Mouse (Mus musculus) CH12.LX (cell line): ENCODE measurements around the gene Iqcf5. TPM values are rescaled to one million over a fixed set of nuclear protein-coding genes. Genes with fewer than 3 reads are reported as not detected.

Experiments
- DNase-seq: peaks from one replicate; pipeline ENCODE4 v3.0.0-alpha.2; 2013; ENCODE audit errors: extremely low read depth
- H3K27ac ChIP-seq: 2 replicates; pipeline ENCODE4 v1.5.1; 2012; ENCODE audit warnings: low read depth, mild to moderate bottlenecking, control low read depth, moderate library complexity; ENCODE audit not compliant: insufficient read depth
- H3K27me3 ChIP-seq: replicated peaks from 2 replicates; pipeline ENCODE3; 2012; ENCODE audit warnings: inconsistent platforms
- H3K36me3 ChIP-seq, 2 experiments: replicated peaks in 1 of 2; 2 replicates each; pipeline versions ENCODE3 to v1.6.1; 2012; ENCODE audit warnings: inconsistent platforms in 1 of 2, low read length in 1 of 2, mild to moderate bottlenecking in 1 of 2, mixed read lengths in 1 of 2, moderate library complexity in 1 of 2; ENCODE audit not compliant: control insufficient read depth in 1 of 2, insufficient read depth in 1 of 2
- H3K4me1 ChIP-seq, 2 experiments: 2 replicates each; pipeline ENCODE4 v1.6.1; 2012; ENCODE audit warnings: inconsistent platforms in 1 of 2, moderate library complexity in 1 of 2; ENCODE audit not compliant: insufficient read depth in 2 of 2, control insufficient read depth in 1 of 2
- H3K4me2 ChIP-seq: 2 replicates; pipeline ENCODE4 v1.6.1; 2012; ENCODE audit warnings: low read depth, mild to moderate bottlenecking, control low read depth; ENCODE audit not compliant: poor library complexity, insufficient read depth, severe bottlenecking
- H3K4me3 ChIP-seq, 3 experiments: fragments of 150-350 bp in 1 of 3; sonication (generic) in 1 of 3; replicated peaks in 1 of 3; 2 replicates each; pipeline versions ENCODE3 to v1.5.1; 2011 to 2012; ENCODE audit warnings: low read depth in 2 of 3, low read length in 2 of 3, mild to moderate bottlenecking in 2 of 3, moderate library complexity in 2 of 3, control low read depth in 1 of 3, improper control_type of control experiment in 1 of 3, inconsistent platforms in 1 of 3, mixed read lengths in 1 of 3; ENCODE audit not compliant: poor library complexity in 1 of 3
- H3K79me2 ChIP-seq: replicated peaks from 2 replicates; pipeline ENCODE4 v1.6.1; 2012; ENCODE audit warnings: mild to moderate bottlenecking, moderate library complexity; ENCODE audit not compliant: control insufficient read depth, poor library complexity, insufficient read depth, severe bottlenecking; ENCODE audit errors: extremely low read depth
- H3K9ac ChIP-seq: 2 replicates; pipeline ENCODE4 v1.6.1; 2012; ENCODE audit warnings: low read depth, mild to moderate bottlenecking, control low read depth, moderate library complexity; ENCODE audit not compliant: insufficient read depth
- H3K9me3 ChIP-seq: replicated peaks from 2 replicates; pipeline ENCODE3; 2012; ENCODE audit warnings: low read length, inconsistent platforms, mixed read lengths
- BHLHE40 ChIP-seq: IDR thresholded peaks from 2 replicates; pipeline ENCODE4 v1.6.1; 2011; ENCODE audit warnings: mild to moderate bottlenecking, low read depth, low read length, improper control_type of control experiment
- CHD2 ChIP-seq: IDR thresholded peaks from 2 replicates; pipeline ENCODE4 v1.6.1; 2011; ENCODE audit warnings: low read length, improper control_type of control experiment
- MAFK ChIP-seq: IDR thresholded peaks from 2 replicates; pipeline ENCODE4 v1.6.1; 2011; ENCODE audit warnings: low read length, improper control_type of control experiment; ENCODE audit not compliant: insufficient replicate concordance
- MAZ ChIP-seq: IDR thresholded peaks from 2 replicates; pipeline ENCODE4 v1.6.1; 2012; ENCODE audit warnings: low read depth, mild to moderate bottlenecking, inconsistent platforms, low read length, improper control_type of control experiment, moderate library complexity
- MYC ChIP-seq: IDR thresholded peaks from 2 replicates; pipeline ENCODE4 v1.6.1; 2011; ENCODE audit warnings: low read depth, mild to moderate bottlenecking, improper control_type of control experiment, low read length
- RAD21 ChIP-seq: IDR thresholded peaks from 2 replicates; pipeline ENCODE4 v1.6.1; 2011; ENCODE audit warnings: low read depth, mild to moderate bottlenecking, low read length, improper control_type of control experiment, moderate library complexity
- RCOR1 ChIP-seq: conservative IDR thresholded peaks from 2 replicates; pipeline ENCODE4 v1.6.1; 2012; ENCODE audit warnings: low read depth, mild to moderate bottlenecking, inconsistent platforms, low read length, improper control_type of control experiment
- SMC3 ChIP-seq: IDR thresholded peaks from 2 replicates; pipeline ENCODE4 v1.6.1; 2011; ENCODE audit warnings: low read depth, low read length, improper control_type of control experiment
- TBP ChIP-seq: conservative IDR thresholded peaks from 2 replicates; pipeline ENCODE4 v1.6.1; 2011; ENCODE audit warnings: low read depth, low read length, improper control_type of control experiment
- TCF12 ChIP-seq: IDR thresholded peaks from 2 replicates; pipeline ENCODE4 v1.6.1; 2014; ENCODE audit warnings: low read depth, mild to moderate bottlenecking, inconsistent platforms, low read length, improper control_type of control experiment
- UBTF ChIP-seq: IDR thresholded peaks from 2 replicates; pipeline ENCODE4 v1.6.1; 2012; ENCODE audit warnings: low read depth, mild to moderate bottlenecking, inconsistent platforms, low read length, improper control_type of control experiment, moderate library complexity
- USF1 ChIP-seq: IDR thresholded peaks from 2 replicates; pipeline ENCODE4 v1.6.1; 2014; ENCODE audit warnings: low read depth, mild to moderate bottlenecking, inconsistent platforms, low read length, improper control_type of control experiment
- ZKSCAN1 ChIP-seq: IDR thresholded peaks from 2 replicates; pipeline ENCODE4 v1.6.1; 2012; ENCODE audit warnings: low read depth, inconsistent platforms, low read length, improper control_type of control experiment, borderline replicate concordance
- ZNF384 ChIP-seq: IDR thresholded peaks from 2 replicates; pipeline ENCODE4 v1.6.1; 2012; ENCODE audit warnings: low read depth, low read length, improper control_type of control experiment, inconsistent platforms
- dilution Hi-C: fragments of 300-500 bp; cut with MboI; formaldehyde crosslinking; loops from 2 replicates; pipeline ENCODE4 v1.14.3; 2020; ENCODE audit warnings: low sequenced_read_pairs; ENCODE audit not compliant: extremely low pct_unique_long_range_greater_than_20kb, extremely low pct_ligation_motif_present
- in situ Hi-C: fragments of 300-500 bp; cut with MboI; formaldehyde crosslinking; loops from 3 replicates; pipeline ENCODE4 v1.14.3; 2019; ENCODE audit warnings: low sequenced_read_pairs, low pct_ligation_motif_present, low pct_unique_long_range_greater_than_20kb, mixed read lengths
- polyA plus RNA-seq: library from polyadenylated mRNA; unstranded; fragments of >175 nt; gene quantifications from 2 replicates; pipeline ENCODE4 v1.2.1, GENCODE M21; 2012; ENCODE audit warnings: low read depth; ENCODE audit not compliant: insufficient read length
- total RNA-seq, 2 experiments: library from RNA; depleted of rRNA; stranded (reverse); fragments of 300-350 nt in 1 of 2; fragments of >200 nt in 1 of 2; gene quantifications; 2 replicates each; pipeline ENCODE4 v1.2.3; 2012 to 2014

Gene Iqcf5
- total and polyA plus RNA-seq, 3 experiments = 0.72 to 1.8 (median 0.77) TPM

- H3K4me2 ChIP-seq = no peak overlapping the region
- no peak overlapping the region for H3K27ac ChIP-seq
- in situ Hi-C loops = no loop called here
- DNase-seq = no peak
- H3K9me3 ChIP-seq = no peaks in the 10 kb centered on the region
- TF ChIP-seq TCF12 (no peak), USF1 (no peak)
- no peak overlapping the region for H3K4me3 ChIP-seq
- peaks cover 11% of the 10 kb centered on the region for H3K27me3 ChIP-seq
- H3K9ac ChIP-seq = no peak overlapping the region
- no peaks in the 10 kb centered on the region for H3K79me2 ChIP-seq
- peaks cover 8 to 26% of the 10 kb centered on the region in 2 experiments for H3K4me1 ChIP-seq
- dilution Hi-C loops = no loop called here
- H3K36me3 ChIP-seq = no peaks in the 10 kb centered on the region
Observed at GRCm38 (mm10) chr9:106562291-106562690, 47.9 kb downstream of the Iqcf5 start.

GRCm38 (mm10) chr9:106564025-106564424, 49.7 kb downstream of the Iqcf5 start:
- no peak for DNase-seq
- dilution Hi-C loops = no loop called here
- no peaks in the 10 kb centered on the region for H3K79me2 ChIP-seq
- in situ Hi-C loops = no loop called here
- no peak overlapping the region for H3K27ac ChIP-seq
- no peaks in the 10 kb centered on the region for H3K9me3 ChIP-seq
- no peak overlapping the region for H3K4me2 ChIP-seq
- peaks cover 8 to 30% of the 10 kb centered on the region in 2 experiments for H3K4me1 ChIP-seq
- TF ChIP-seq CHD2 = no peak
- TF ChIP-seq BHLHE40 = no peak
- no peak for TF ChIP-seq USF1
- TF ChIP-seq ZKSCAN1 = no peak
- TF ChIP-seq TBP = no peak
- no peak for TF ChIP-seq RAD21
- no peak for TF ChIP-seq MAFK
- TF ChIP-seq ZNF384 = no peak
- TF ChIP-seq MAZ = no peak
- TF ChIP-seq UBTF = no peak
- no peak for TF ChIP-seq SMC3
- no peak for TF ChIP-seq MYC
- no peak for TF ChIP-seq RCOR1
- no peak overlapping the region for H3K4me3 ChIP-seq
- H3K27me3 ChIP-seq = peaks cover 17% of the 10 kb centered on the region
- H3K9ac ChIP-seq = no peak overlapping the region
- no peaks in the 10 kb centered on the region for H3K36me3 ChIP-seq

Other genes starting within 250 kb of the Iqcf5 start
- gene Poc1a, start 233.5 kb upstream of the Iqcf5 start, total RNA-seq (2012; rRNA removed) = 42.7 and 46.7 TPM in 2 replicates
- 24.2 and 24.5 TPM in 2 replicates for gene Poc1a, start 233.5 kb upstream of the Iqcf5 start, total RNA-seq (2014; rRNA removed)
- 31.9 and 39.8 TPM in 2 replicates for gene Poc1a, start 233.5 kb upstream of the Iqcf5 start, polyA plus RNA-seq
- gene Dusp7, start 145.9 kb upstream of the Iqcf5 start, total RNA-seq (2012; rRNA removed) = 8.0 and 10.0 TPM in 2 replicates
- gene Dusp7, start 145.9 kb upstream of the Iqcf5 start, total RNA-seq (2014; rRNA removed) = 4.9 and 6.2 TPM in 2 replicates
- 8.2 and 11.4 TPM in 2 replicates for gene Dusp7, start 145.9 kb upstream of the Iqcf5 start, polyA plus RNA-seq
- gene Rpl29, start 85.1 kb upstream of the Iqcf5 start, total RNA-seq (2012; rRNA removed) = 1,844 and 1,867 TPM in 2 replicates
- gene Rpl29, start 85.1 kb upstream of the Iqcf5 start, total RNA-seq (2014; rRNA removed) = 1,058 and 1,082 TPM in 2 replicates
- gene Rpl29, start 85.1 kb upstream of the Iqcf5 start, polyA plus RNA-seq = 1,042 and 1,257 TPM in 2 replicates
- 76.9 and 77.6 TPM in 2 replicates for gene Acy1, start 76.3 kb upstream of the Iqcf5 start, total RNA-seq (2012; rRNA removed)
- 51.9 and 55.6 TPM in 2 replicates for gene Acy1, start 76.3 kb upstream of the Iqcf5 start, total RNA-seq (2014; rRNA removed)
- gene Acy1, start 76.3 kb upstream of the Iqcf5 start, polyA plus RNA-seq = 103 and 106 TPM in 2 replicates
- 3.9 and 5.3 TPM in 2 replicates for gene Abhd14b, start 67.1 kb upstream of the Iqcf5 start, total RNA-seq (2012; rRNA removed)
- 2.9 and 3.6 TPM in 2 replicates for gene Abhd14b, start 67.1 kb upstream of the Iqcf5 start, total RNA-seq (2014; rRNA removed)
- 4.4 and 5.4 TPM in 2 replicates for gene Abhd14b, start 67.1 kb upstream of the Iqcf5 start, polyA plus RNA-seq
- gene Abhd14a, start 66.9 kb upstream of the Iqcf5 start, total RNA-seq (2012; rRNA removed) = 20.4 and 20.6 TPM in 2 replicates
- gene Abhd14a, start 66.9 kb upstream of the Iqcf5 start, total RNA-seq (2014; rRNA removed) = 15.6 and 18.2 TPM in 2 replicates
- gene Abhd14a, start 66.9 kb upstream of the Iqcf5 start, polyA plus RNA-seq = 23.3 and 26.6 TPM in 2 replicates
- 41.3 and 44.1 TPM in 2 replicates for gene Pcbp4, start 61.3 kb upstream of the Iqcf5 start, total RNA-seq (2012; rRNA removed)
- gene Pcbp4, start 61.3 kb upstream of the Iqcf5 start, total RNA-seq (2014; rRNA removed) = 34.5 and 44.0 TPM in 2 replicates
- 51.9 and 54.2 TPM in 2 replicates for gene Pcbp4, start 61.3 kb upstream of the Iqcf5 start, polyA plus RNA-seq
- gene Gpr62, start 48.6 kb upstream of the Iqcf5 start, total RNA-seq (2012; rRNA removed) = 0.04 TPM in 1 of 2 replicates, not detected in the other
- not detected in 2 replicates for gene Gpr62, start 48.6 kb upstream of the Iqcf5 start, total RNA-seq (2014; rRNA removed)
- gene Gpr62, start 48.6 kb upstream of the Iqcf5 start, polyA plus RNA-seq = 0.11 and 0.20 TPM in 2 replicates
- 120 and 167 TPM in 2 replicates for gene Rrp9, start 38.6 kb upstream of the Iqcf5 start, total RNA-seq (2012; rRNA removed)
- 130 and 137 TPM in 2 replicates for gene Rrp9, start 38.6 kb upstream of the Iqcf5 start, total RNA-seq (2014; rRNA removed)
- 326 and 339 TPM in 2 replicates for gene Rrp9, start 38.6 kb upstream of the Iqcf5 start, polyA plus RNA-seq
- gene Parp3, start 37.6 kb upstream of the Iqcf5 start, total RNA-seq (2012; rRNA removed) = 12.3 and 12.9 TPM in 2 replicates
- 10.3 and 11.1 TPM in 2 replicates for gene Parp3, start 37.6 kb upstream of the Iqcf5 start, total RNA-seq (2014; rRNA removed)
- 24.6 and 36.6 TPM in 2 replicates for gene Parp3, start 37.6 kb upstream of the Iqcf5 start, polyA plus RNA-seq
- gene Iqcf1, start 14.6 kb upstream of the Iqcf5 start, total RNA-seq (2012; rRNA removed) = not detected in 2 replicates
- gene Iqcf1, start 14.6 kb upstream of the Iqcf5 start, total RNA-seq (2014; rRNA removed) = not detected in 2 replicates
- not detected in 2 replicates for gene Iqcf1, start 14.6 kb upstream of the Iqcf5 start, polyA plus RNA-seq
- not detected in 2 replicates for gene Iqcf3, start 47.1 kb downstream of the Iqcf5 start, total RNA-seq (2012; rRNA removed)
- gene Iqcf3, start 47.1 kb downstream of the Iqcf5 start, total RNA-seq (2014; rRNA removed) = not detected in 2 replicates
- not detected in 2 replicates for gene Iqcf3, start 47.1 kb downstream of the Iqcf5 start, polyA plus RNA-seq
- gene Iqcf4, start 56.4 kb downstream of the Iqcf5 start, total RNA-seq (2012; rRNA removed) = not detected in 2 replicates
- not detected in 2 replicates for gene Iqcf4, start 56.4 kb downstream of the Iqcf5 start, total RNA-seq (2014; rRNA removed)
- gene Iqcf4, start 56.4 kb downstream of the Iqcf5 start, polyA plus RNA-seq = not detected in 2 replicates
- gene Iqcf6, start 112.0 kb downstream of the Iqcf5 start, total RNA-seq (2012; rRNA removed) = not detected in 2 replicates
- gene Iqcf6, start 112.0 kb downstream of the Iqcf5 start, total RNA-seq (2014; rRNA removed) = not detected in 2 replicates
- not detected in 2 replicates for gene Iqcf6, start 112.0 kb downstream of the Iqcf5 start, polyA plus RNA-seq
- gene Grm2, start 141.5 kb downstream of the Iqcf5 start, total RNA-seq (2012; rRNA removed) = not detected in 2 replicates
- not detected in 2 replicates for gene Grm2, start 141.5 kb downstream of the Iqcf5 start, total RNA-seq (2014; rRNA removed)
- not detected in 2 replicates for gene Grm2, start 141.5 kb downstream of the Iqcf5 start, polyA plus RNA-seq
- gene Tex264, start 171.4 kb downstream of the Iqcf5 start, total RNA-seq (2012; rRNA removed) = 33.6 and 45.3 TPM in 2 replicates
- gene Tex264, start 171.4 kb downstream of the Iqcf5 start, total RNA-seq (2014; rRNA removed) = 30.9 and 34.3 TPM in 2 replicates
- gene Tex264, start 171.4 kb downstream of the Iqcf5 start, polyA plus RNA-seq = 45.2 and 54.8 TPM in 2 replicates